Mouse (Mus musculus): ENCODE results near the gene Mov10l1.

Gene Mov10l1

DNA sequence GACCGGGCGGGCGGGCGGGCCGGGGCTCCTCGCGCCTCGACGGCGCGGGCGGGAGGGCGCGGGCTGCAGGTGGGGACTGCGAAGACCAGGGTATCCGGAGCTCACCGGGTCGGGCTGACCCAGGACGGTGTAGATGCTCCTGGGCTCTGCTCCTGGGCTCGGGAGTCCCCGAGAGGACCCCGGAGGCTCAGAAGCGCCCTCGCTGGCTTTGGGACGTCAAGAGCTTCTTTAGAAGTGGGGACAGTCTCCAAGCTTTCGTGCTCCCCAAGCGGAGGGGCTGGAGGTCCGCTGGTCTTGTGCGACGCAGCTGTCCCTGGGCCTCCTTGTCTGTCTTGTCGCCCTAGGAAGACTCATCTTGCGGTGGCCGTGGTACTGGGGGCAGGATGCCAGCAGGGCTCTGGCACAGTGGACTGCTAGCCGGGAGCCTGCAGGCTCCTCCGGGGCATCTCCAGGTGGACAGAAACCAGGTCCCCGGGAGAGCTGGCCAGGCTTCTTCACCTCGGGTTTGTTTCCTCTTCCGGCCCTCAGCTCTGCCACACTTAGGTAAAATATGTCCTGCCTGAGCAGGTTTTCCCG lies 93.5 kb downstream of the Mov10l1 start:
- DNase-seq, result peak; percentile 67

DNA sequence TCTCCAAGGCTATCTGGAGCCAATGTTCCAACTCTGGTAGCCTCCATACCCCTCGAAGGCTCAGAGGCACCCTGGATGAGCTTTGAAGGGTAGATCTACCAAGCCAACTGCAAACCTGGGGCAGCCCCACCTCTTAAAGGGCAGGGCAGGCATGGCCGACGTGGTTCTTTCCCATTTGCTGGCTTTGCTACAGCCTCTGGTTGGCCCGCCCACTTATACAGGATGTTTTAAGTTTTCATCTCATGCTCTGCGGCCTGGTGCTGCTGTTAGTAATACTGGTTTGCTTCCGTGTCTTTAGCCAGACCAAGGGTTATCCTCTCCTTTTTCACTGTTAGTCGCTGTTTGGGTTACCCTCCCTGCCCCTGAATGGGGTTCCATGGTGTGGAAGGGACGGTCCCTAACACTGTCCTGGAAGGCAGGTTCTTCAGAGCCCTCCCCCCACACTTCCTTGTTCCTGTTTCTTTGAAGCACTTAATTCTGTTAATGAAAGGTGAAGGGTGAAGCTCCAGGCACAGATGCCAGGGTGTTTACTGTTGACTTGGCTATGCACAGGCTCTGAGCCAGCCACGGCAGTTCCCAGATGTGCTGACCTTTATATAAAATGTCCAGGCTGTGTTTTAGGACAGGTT lies 95.6 kb downstream of the Mov10l1 start:
- DNase-seq, result peak; percentile 74

DNA sequence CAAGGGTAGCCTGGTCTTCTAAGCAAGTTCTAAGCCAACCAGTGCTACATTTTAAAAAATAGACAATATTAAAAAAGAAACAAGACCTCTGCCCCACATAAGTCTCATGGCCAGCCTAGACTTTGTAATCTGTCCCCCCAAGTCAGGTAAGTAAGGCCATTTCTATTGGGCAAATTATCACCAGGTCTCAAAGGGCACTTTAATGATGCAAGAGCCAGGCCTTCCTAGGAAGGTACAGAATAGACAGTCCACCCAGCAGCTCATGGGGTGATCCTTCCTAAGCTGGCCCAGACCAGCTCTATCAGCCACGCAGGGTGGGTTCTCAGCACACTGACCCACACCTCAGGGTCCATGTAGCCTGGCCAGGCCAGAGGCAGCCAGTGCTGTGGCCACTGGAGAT lies 101.2 kb downstream of the Mov10l1 start:
- no peak for DNase-seq

DNA sequence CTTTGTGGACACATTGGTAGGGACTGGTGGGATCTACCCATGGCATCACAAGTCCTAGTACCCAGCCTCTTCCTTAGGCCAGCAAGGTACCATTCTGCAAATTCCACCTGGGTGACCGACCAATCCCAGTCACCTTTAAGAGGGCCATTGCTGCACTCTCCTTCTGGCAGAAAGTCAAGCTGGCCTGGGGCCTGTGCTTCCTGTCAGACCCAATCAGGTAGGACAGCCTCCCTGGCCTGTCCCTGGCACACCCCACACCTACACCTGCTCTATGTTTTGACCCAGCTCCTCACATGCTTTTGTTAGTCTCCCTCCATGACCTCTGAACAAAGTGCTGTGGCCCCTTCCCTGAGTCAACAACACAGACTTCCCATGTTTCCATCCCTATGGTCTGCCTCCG lies 102.1 kb downstream of the Mov10l1 start:
- no peak for DNase-seq

DNA sequence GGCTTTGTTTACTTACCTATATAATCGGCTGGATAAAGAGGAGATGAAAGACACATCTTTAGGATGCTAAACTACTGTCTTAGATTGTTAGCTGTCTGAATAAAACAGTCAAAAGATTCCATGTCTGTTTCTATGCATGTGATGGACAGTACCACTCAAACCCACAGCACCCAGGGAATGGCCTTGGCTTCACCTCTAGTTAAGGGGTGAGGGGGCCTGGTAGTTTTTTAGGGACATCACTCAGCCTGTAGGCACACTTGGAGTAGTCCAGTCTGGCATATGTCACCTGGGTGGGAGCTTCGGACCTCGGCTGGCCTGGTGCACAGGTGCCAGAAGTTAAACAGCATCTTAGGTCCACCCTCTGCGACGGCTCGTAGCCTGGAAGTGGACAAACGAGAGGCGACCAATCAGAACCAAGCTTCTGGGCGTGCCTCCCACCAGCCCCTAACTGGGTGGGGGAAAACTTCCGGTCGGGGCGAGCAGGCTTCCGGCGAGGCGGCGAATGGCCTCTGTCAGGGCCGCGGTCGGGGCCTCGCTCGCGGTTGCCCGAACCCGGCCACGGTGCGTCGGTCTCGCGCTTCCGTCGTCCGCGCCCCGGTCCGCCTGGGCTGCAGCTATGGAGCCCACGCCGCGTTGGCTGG lies 106.0 kb downstream of the Mov10l1 start, which contains the start of gene Selenoo:
Gene Selenoo, plus strand, starts transcription at position 478 of the 641 bp plus-strand sequence.
- peak; percentile 84 for DNase-seq

DNA sequence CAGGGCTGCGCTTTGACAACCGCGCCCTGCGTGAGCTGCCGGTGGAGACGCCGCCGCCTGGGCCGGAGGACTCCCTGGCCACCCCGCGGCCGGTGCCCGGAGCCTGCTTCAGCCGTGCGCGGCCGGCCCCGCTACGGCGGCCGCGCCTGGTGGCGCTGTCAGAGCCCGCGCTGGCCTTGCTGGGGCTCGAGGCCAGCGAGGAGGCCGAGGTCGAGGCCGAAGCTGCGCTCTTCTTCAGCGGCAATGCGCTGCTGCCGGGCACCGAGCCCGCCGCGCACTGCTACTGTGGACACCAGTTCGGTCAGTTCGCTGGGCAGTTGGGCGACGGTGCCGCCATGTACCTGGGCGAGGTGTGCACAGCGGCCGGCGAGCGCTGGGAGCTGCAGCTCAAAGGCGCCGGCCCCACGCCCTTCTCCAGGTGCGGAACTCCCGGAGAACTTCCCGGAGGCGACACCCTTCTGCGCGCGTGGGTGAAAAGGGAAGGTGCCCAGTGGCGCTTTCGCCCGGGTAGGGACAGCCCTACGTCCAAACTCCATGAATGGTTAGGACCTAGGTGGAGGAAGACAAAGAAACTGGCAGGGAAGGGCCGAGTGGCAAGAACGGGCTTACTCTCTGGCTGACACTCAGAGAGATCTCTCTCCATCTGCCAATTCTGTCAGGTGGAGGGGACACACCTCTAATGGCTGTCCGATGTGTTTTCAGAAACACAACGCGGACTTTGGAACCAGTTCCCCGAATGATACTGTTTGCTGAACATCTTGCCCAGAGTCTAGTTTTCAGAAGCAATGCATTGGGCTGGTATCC lies 106.7 kb downstream of the Mov10l1 start:
- DNase-seq, result peak; percentile 55

DNA sequence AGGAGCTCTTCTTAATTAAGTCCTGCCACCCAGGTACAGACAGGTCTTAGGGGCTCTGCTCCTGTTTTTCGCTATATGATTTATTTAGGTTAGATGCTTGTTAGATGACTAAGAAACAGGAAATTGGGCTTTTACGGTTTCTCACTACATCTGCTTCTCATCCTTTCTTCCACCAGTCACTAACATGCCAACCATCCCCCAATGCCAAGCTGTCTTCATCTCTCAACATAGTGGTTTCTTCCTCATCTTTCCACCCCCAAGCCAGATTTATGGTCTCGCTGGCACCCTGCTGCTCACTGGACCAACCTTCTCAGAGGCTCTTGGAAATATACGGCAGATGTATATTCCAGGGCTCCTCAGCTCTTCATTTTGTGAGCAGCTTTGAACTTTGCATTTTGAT lies 108.0 kb downstream of the Mov10l1 start:
- no peak for DNase-seq

DNA sequence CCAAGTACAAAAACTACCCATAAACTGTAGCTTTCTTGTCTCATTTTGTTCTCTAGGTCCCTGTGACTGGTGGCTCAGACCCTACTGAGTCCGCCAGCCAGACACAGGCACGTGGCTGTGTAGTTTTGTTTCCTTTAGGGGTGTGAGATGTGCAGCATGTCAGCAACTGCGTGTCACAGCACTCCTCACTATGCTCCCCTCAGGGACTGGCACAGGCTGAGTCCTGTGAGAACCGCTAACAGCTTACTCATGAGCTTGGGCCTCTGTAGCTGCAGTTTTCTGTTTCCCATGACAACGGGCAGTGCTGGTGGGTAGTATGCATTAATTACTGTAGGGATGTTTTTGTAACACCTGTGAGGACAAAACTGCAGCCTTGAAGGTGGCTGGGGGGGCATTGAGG lies 109.5 kb downstream of the Mov10l1 start:
- no peak for DNase-seq

DNA sequence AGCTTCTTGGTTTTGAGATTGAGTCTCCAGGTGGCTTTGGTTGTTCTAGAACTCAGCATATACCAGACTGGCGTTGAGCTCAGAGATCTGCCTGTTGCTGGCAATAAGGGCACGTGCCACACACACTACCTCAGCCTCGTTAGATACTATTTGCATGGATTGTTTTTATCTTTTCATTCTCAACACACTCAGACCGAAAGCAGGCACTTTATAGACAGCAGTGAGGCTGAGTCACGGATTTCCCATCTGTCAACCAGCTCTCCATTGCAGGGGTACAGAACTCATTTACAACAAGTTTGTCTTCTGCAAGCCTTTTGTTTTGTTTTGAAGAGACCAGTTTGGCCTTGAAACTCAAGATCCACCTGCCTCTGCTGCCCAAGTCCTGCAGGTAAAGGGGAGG lies 114.7 kb downstream of the Mov10l1 start:
- DNase-seq, result no peak

DNA sequence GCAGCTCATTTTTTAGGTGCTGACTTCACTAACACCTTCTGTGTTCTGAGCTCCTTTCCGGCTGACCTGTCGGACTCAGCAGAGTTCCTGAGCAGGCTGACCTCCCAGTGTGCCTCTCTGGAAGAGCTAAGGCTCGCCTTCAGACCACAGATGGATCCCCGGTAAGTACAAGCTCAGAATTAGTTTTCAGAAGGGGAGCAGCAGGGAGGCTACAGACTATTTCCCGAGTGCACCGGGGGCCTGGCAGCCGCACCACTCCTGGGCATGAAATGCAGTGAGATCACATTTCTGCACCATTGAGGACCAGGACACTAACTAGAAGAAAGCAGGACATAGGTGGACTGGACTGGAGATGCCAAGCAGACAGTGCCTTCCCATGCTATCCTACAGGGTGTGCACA lies 115.9 kb downstream of the Mov10l1 start:
- DNase-seq, result no peak

DNA sequence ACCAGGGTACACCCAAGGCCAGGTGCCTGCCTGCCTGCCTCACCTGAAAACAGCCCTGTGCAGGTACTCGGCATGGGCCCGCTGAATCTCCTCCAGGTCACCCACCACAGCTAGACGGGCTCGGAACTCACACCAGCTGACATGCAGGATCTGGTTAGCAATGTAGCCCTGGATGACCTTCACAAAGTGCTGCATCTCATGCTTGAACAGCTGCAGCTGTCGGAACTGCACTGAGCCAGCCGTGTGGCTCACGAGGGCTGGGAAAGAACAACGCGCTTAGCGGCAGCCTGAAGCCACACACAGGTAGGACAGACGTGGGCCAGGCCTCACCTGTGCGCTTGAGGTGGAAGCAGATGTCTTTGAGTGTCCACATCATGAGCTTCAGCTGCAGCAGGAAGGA lies 118.1 kb downstream of the Mov10l1 start:
- no peak for DNase-seq

DNA sequence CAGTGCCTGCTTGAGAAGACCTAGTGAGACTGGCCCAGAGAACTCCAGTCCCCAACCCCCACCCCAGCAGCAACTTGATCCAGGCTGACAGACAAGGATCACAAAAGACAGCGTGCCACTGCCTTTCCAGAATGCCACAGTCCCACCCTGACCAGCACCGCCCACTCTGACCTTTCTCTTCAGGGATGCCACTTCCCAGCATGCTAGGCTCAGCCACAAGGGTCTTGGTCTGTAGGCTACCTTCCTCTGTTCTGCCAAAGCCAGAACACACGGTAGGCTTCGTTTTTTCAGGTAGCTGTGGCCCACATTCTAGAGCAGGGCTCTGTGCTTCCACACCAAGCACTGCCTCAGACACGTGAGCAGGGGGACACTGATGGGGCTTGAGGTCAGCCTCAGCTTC lies 119.9 kb downstream of the Mov10l1 start:
- no peak for DNase-seq

DNA sequence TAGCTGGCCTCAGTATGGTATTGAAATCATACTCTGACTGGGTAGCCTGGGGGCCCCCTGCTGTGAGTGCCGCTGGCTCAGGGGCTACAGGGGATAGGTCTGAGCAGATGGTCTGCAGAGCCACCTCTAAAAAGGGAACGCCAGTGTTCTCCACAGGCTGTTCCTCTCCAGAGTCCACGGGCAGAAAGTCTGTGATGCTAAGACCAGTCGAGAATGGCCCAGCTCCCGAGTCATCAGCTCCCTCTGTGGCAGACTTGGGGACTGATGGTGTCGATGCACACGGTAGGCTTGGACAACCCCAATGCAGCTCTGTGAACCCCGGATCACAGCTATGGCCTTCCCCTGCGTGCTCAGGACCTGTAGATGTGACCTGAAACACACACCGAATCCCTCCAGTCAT lies 121.2 kb downstream of the Mov10l1 start:
- DNase-seq, result no peak

DNA sequence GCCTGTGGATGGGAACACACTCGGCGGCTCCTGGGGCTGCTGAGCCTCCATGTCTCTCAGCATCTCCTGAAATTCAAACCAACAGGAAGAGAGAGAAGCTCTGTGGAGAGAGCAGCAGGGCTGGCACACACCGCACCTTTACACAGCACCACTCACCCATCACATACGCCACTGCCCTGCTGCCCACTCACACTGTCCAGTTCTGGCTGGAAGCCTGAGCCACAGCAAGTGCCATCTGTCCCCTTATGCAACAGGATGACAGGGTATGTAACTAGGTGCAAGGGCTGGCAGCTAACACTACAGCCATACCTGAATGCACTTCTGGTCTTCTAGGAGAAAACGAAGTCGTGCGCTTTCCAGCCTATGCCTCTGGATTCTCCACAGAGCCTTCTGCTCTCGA lies 121.7 kb downstream of the Mov10l1 start:
- no peak for DNase-seq

Measured in thymus, postnatal 4 days (tissue).